Mouse (Mus musculus) neutrophil, adult 5-6 weeks (primary cell): ENCODE measurements around the gene Smim11. TPM values are rescaled to one million over a fixed set of nuclear protein-coding genes. Genes with fewer than 3 reads are reported as not detected.

Experiments
- ATAC-seq: fragments of 151-379, 151-347 bp; 2 replicates; pipeline ENCODE4 v1.8.0; 2017; ENCODE audit warnings: mild to moderate bottlenecking, moderate TSS enrichment; ENCODE audit not compliant: insufficient number of reproducible peaks, poor library complexity, low FRiP score, severe bottlenecking; ENCODE audit errors: extremely low read depth
- total RNA-seq: library from RNA; stranded (forward); fragments of 200-1000 nt; gene quantifications from 2 replicates; pipeline ENCODE4 v1.2.3, GENCODE M21; 2017

The Smim11 gene
- total RNA-seq, 1 experiment from 2014 or later: 41.3 TPM

GRCm38 (mm10) chr16:92313953-92314741 lies 13.1 kb downstream of the Smim11 start:
- peak; percentile 67 for ATAC-seq

- ATAC-seq: no peak
Measured at GRCm38 (mm10) chr16:92316049-92316738, 15.1 kb downstream of the Smim11 start.

DNA sequence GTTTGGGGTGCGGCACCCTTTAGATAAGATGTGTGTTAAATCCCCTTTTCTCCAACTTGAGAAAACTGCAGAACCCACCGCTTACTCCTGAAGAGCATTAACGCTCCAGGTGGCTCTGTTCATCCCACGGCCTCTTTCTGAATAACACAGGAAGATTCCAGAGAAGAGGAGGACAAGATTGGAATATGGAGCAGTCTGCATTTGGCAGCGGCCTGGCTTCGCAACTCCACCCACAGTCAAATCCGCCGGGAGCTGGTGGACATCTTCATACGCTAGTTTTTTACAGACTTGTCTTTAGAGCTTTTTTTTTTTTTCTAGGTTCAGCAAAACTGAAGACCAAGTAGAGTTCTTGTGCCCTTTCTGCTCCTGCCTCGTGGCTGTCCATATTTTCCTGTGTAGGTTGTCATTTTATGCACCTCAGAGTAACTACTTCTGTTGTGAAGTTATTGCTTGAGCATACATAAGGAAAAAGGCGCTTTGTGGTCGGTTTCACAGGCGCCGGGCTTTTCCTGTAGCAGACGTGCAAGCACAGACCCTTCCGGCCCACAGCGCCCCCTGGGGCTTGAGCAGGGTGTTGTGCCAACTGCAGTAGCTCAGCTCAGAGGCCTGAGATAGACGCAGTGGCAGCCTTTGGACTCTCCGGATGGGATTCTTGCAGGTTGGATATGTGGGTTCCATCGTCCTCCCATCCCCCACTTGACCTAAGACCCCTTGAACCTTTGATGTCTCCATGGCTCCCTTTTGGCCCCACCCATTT lies 18.4 kb downstream of the Smim11 start:
- ATAC-seq: peak; percentile 37; the same call in 1 of the 2 replicates

- no peak for ATAC-seq
Measured at GRCm38 (mm10) chr16:92320361-92320760, 19.3 kb downstream of the Smim11 start.

- ATAC-seq: no peak
Measured at GRCm38 (mm10) chr16:92321341-92321740, 20.3 kb downstream of the Smim11 start, which contains the start of gene Fam243. TSS of gene Fam243 (minus strand) at chr16:92321441.

DNA sequence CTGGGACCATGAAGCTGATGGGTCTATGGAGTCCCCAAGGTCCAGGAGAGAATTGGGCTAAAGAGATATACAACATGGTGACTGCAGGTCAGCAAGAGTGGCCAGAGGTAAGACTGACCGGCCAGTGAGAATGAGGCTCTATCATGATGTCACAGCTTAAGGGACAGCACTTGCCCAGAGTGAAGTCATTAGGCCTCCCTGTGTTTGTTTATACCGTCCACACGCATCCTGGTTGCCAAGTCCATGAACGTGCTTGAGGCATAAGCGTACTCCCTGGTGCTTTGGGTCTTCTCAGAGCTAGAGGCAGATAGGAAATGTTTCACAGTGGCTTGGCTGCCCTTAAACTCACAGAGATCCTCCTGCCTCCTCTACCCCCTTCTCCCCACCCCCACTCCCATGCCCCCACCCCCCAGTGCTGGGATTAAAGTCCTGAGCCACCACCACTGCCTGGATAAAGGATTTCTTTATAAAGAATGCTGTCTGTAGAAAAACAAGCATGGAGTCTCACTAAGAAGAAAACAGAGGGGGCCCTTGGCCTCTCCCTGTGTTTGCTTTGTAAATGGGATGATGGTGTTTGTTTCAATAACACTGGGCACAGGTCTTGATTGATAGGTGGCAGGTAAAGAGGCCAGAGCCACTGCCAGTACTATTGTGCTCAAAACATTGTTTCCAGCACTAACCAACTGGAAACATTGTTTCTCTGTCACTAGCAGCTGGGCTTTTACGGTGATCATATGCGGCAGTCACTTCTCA lies 23.4 kb downstream of the Smim11 start:
- no peak for ATAC-seq

DNA sequence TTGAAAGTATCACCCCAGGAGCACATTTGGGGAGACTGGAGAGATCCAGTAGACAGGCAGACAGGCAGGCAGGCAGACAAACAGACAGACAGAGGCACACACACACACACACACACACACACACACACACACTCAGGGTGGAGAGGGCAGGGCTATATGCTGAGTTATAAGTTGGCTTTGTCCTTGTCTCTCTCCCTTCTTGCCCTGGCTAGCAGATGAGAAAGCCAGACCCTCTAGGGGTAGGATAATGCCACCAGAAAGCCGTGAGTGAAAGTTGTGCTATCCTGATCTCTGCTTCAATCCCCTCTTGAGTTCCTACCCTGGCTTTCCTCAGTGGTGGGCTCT lies 23.9 kb downstream of the Smim11 start:
- no peak for ATAC-seq

DNA sequence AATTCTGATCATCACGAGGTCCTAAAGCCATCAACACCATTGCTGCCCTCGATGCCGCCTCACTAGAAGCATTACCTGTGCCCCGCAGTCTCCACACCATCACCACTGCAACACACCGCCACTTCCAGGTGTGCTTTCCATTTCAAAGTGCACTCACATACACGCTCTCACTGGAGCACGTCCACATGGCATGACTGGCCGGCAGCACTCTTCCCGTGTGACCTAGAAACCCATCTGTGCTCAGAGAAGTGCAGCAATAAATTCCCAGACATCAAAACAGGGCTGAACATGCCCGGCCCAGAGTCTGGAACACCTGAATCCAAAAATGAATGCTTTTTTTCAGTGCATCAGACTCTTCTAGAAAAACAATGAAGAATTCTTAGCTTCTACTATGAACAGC lies 26.8 kb downstream of the Smim11 start:
- no peak for ATAC-seq

DNA sequence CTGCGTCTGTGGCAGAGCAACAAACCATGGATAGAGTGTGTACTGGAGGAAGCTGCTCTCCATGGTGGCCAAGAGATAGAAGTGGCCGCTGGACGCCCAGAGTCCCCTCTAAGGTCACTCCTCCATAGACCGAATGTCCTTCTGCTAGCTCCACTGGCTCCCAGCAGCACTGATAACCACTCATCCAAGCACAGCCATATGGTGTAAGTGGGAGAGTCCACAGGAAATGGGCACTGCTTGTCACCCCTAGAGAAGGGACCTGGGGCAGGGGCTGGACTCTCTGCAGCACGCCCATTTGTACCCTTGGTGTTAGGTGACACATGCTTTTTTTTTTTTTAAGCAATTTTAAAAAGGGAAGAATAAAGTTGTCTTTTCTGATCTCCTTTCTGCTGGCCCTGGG lies 29.9 kb downstream of the Smim11 start:
- no peak for ATAC-seq

- no peak for ATAC-seq
Measured at GRCm38 (mm10) chr16:92334600-92334999, 33.5 kb downstream of the Smim11 start.

DNA sequence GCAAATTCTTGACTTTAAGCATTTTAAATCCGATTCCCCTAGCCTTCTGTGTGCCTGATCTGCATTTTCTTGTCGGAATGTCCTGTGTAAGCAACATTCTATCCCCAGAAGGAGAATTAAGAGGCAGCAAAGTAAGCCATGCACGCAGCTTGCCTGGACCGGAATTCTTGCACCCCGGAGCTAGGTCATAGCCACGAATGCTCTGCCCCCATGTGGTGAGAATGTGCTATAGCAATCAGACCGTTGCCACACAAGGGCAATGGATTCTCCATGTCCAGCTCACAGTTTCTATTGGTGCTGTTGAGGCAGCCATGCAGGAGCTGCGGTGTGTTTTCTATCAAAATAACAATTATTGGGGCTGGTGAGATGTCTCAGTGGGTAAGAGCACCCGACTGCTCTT lies 35.2 kb downstream of the Smim11 start:
- peak; percentile 36; the same call in 1 of the 2 replicates for ATAC-seq

DNA sequence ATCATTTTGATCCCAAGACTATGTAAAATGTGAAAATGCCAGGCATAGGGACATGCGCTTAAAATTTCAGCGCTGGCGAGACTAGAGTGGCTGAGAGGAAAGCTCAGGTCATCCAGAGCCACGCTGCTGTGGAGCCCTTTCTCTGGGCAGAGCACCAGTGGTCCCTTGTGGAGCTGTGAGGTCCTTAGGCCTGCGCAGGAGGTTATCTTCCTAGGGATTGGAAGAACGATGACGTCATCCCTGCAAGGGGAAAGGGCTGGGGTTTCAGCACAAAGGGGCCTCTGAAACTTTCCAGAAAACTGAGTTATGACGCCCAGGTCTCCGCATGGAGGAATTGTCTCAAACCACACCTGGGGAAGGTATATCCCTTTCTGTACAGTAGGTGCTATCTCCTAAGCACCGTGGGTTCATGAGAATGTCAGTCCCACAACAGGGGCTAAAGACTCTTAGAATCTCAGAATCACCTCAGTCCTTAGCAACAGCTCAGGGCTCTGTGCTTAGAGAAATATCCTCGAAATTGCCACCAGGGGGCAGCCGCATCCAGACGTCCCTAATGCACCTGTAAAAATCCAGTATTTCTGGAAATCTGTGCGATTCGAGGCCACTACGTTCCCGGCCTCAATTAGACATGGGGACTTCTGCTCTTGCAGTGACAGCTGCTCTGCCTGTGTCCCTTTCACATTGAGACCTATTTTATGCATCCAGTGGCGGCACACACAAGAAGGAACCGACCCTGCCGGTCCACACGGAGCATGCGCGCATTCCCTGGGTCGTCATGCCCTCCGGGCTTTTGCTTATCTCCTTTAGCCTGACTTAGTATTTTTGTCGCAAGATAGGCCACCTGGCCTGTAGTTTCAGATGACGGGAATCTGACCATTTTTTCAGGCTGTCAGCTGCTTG lies 39.8 kb downstream of the Smim11 start:
- peak; percentile 31; the same call in 1 of the 2 replicates for ATAC-seq

DNA sequence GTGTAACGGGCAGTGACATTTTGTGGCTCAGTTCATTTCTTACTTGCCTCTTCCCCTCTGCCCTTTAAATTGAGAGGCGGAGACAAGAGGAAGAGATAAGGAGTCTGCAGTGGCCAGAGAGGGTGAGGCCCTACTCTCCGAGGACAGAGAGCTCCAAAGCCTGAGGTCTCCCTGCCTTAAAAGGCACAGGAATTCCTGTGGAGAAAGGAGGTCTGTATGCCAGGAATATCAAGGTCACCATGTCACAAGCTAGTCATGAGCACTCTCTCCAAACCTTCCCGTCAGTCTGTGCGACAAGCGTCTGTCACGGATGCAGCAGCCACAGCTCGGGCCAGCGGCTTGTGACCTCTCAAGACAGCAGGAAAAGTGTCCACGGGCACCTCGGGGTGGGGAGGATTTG lies 44.1 kb downstream of the Smim11 start:
- no peak for ATAC-seq

DNA sequence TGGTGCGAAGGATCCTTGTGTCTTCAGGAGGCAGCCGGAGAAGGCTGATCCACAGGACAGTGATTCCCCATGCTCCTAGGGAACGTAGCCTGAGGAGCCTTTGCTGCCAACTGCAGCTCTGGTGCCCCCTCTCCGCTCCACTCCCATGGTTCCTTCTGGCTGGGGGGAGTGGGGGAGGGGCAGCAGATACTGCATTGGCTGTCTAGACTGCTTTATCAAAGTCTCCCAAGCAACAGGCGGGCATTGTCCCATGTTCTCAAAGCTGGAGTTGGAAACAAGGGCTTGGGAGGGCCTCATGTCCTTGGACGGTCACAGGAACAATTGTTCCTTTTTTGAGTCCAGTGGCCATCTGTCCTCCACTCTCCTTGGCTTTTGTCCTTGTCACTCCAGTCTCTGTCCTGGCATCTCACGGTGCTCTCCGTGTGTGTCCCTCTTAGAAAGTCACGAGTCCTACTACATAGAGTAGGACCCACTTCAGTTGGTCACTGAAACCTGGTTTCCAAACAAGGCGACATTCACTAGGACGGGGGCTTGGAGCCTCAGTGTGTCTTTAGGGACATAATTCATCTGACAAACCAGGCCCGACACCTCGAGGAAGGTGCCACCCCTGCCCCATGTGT lies 45.3 kb downstream of the Smim11 start:
- no peak for ATAC-seq

DNA sequence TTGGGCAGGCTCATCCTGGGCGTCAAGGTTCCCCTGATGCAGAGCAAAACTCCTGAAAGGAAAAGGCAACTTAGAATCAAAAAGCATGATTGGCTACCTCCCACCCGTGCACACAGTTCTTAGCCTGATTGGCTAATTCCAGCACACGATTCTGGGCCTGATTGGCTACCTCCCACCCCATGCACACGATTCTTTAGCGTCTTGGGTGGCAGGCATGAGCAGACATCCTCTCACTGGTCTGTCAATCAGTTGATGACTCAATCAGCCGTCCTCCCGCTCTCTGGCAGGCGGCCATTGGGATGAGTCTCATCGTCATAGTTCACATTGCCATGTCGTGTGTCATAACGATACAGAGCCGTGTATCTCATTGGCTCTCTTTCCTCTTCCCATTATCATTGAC lies 47.9 kb downstream of the Smim11 start:
- no peak for ATAC-seq

DNA sequence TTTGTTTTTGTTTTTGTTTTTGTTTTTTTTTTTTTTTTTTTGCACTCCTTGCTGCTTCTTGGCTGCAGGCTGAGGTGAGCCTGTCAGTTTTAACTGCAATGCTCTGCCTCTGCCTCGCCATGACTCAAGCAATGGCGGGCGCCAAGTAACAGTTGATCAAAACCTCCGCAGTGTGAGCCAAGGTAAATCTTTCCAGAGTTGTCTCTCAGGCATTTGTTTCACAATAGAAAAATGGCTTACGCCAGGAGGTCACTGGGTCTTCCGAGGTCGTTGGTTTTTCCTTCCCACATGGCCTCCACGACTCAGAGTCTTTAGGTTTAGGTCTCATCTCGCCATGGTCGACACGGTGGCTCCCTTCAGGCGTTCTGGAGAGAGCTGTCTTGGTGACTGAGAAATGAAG lies 52.2 kb downstream of the Smim11 start:
- ATAC-seq: no peak

GRCm38 (mm10) chr16:92353897-92354296 lies 52.8 kb downstream of the Smim11 start:
- ATAC-seq: no peak

- no peak for ATAC-seq
Measured at GRCm38 (mm10) chr16:92355366-92355765, 54.3 kb downstream of the Smim11 start.
